8 mouse cellular contexts compared by ENCODE assay signal in the genomic region with DNA sequence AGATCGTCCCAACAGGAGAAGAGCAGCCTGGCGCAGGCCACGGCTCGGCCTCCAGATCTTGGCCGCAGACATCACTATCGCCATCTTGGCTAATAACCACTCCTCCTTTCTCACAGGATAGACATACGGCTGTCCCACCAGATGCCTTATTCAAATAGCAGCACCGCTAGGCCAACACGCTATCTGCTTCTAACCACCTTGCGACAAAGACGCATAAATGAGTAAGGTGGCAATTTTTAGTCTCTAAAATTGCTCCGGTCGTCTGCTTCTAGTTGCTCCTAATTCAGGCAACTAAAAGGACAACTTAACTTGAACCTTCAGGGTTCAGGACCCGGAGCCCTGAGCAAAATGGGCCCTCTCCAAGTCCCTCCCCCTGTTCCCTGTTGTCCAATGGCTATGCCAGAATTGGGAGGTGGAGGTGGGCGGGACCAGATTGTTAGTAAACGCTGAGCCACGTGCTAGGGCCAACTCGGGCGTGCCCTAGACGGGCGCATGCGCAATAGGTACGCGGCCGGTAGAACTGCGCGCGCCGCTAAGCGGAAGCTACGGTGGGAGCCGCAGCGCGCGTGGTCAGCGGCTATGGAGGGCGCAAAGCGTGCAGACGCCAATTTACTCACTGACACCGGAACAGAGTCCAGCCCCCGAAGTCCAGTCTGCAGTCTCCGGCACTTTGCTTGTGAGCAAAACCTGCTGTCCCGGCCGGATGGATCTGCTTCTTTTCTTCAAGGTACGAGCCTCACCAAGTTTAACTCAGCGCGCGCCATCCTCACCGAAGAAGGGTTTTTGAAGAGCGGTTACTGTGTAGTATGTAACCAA. TPM values are rescaled to one million over a fixed set of nuclear protein-coding genes. Genes with fewer than 3 reads are reported as not detected.
DNase-seq lines count a peak whose midpoint lies in the region; ATAC-seq and TF ChIP-seq lines count a peak whose summit lies in the region.

A gene (minus strand): TSS at position 325 of the 816 bp plus-strand sequence.
A gene (plus strand): TSS at position 508 of the 816 bp plus-strand sequence.

- peaks cover 3 to 30% of the 10 kb centered on the region in 2 experiments for H3K4me1 ChIP-seq in CH12.LX (ENCODE audit: control insufficient read depth in 1 of 2, insufficient read depth in 2 of 2)
- no peaks in the 10 kb centered on the region for H3K4me1 ChIP-seq in forebrain, embryonic 11.5 days (replicated peaks; ENCODE audit: control insufficient read depth, insufficient read depth, low read length)
- H3K4me1 ChIP-seq in heart, embryonic 16.5 days (ENCODE audit: control insufficient read depth, insufficient read depth, low read length) = peaks cover 16% of the 10 kb centered on the region
- peaks cover 53% of the 10 kb centered on the region for H3K4me1 ChIP-seq in liver, embryonic 15.5 days (replicated peaks)
- peaks cover 9% of the 10 kb centered on the region; the same call in 1 of the 2 replicates for H3K4me1 ChIP-seq in neural tube, embryonic 12.5 days

- in situ Hi-C loops in CH12.LX (cut with MboI; ENCODE audit: low pct_ligation_motif_present, low pct_unique_long_range_greater_than_20kb, low sequenced_read_pairs) = no loop called here

- TF ChIP-seq POLR2A in CH12.LX (IDR thresholded peaks at IDR 0.05; ENCODE audit: low read depth, low read length) = peak; percentile 95

- peak within 1 kb of the TSS; percentile 95 for H3K4me2 ChIP-seq in CH12.LX (ENCODE audit: insufficient read depth, low read depth, poor library complexity, severe bottlenecking)
- H3K4me2 ChIP-seq in forebrain, embryonic 11.5 days (ENCODE audit: low read depth, low read length, severe bottlenecking) = peak within 1 kb of the TSS; percentile 79
- peak within 1 kb of the TSS; percentile 94 for H3K4me2 ChIP-seq in heart, embryonic 16.5 days (ENCODE audit: low read depth, low read length)
- H3K4me2 ChIP-seq in liver, embryonic 15.5 days = peak within 1 kb of the TSS; percentile 90
- peak within 1 kb of the TSS; percentile 82 for H3K4me2 ChIP-seq in neural tube, embryonic 12.5 days (replicated peaks)

- no peak for TF ChIP-seq EP300 in CH12.LX (IDR thresholded peaks at IDR 0.05; ENCODE audit: low read length)

- H3K9ac ChIP-seq in CH12.LX (ENCODE audit: insufficient read depth, low read depth) = peak within 1 kb of the TSS; percentile 94
- H3K9ac ChIP-seq in forebrain, embryonic 11.5 days (ENCODE audit: low read length) = peak within 1 kb of the TSS; percentile 66
- peak within 1 kb of the TSS; percentile 81 for H3K9ac ChIP-seq in heart, embryonic 16.5 days (ENCODE audit: low read length)
- peak within 1 kb of the TSS; percentile 59 for H3K9ac ChIP-seq in liver, embryonic 15.5 days
- H3K9ac ChIP-seq in neural tube, embryonic 12.5 days = peak within 1 kb of the TSS; percentile 58

- no peak for TF ChIP-seq RAD21 in CH12.LX (IDR thresholded peaks at IDR 0.05; ENCODE audit: low read depth, low read length)

- TF ChIP-seq CTCF in CH12.LX (conservative IDR thresholded peaks at IDR 0.05 in 1 of 2, IDR thresholded peaks at IDR 0.05 in 1 of 2; ENCODE audit: low read depth in 2 of 2, low read length in 2 of 2) = 0 out of 4 replicates have a peak, but pooled peaks of 1 of the 2 experiments have one; percentile 24

- peak; percentile 100 for DNase-seq in CH12.LX (ENCODE audit: extremely low read depth)
- DNase-seq in c-Kit-positive CD71-positive TER-119-negative erythroid progenitor cells, embryonic 14.5 days (ENCODE audit: low read depth) = peak; percentile 100
- peak; percentile 98 for DNase-seq in forebrain, embryonic 11.5 days (ENCODE audit: low spot score)
- peak; percentile 99 to 100 for DNase-seq in kidney, postnatal 36 days
- peak; percentile 100 for DNase-seq in telencephalon, adult 2 months (ENCODE audit: low read depth, low spot score)

- H3K79me2 ChIP-seq in CH12.LX (replicated peaks; ENCODE audit: control insufficient read depth, extremely low read depth, insufficient read depth, poor library complexity, severe bottlenecking) = peaks cover 27% of the 10 kb centered on the region

- peak; percentile 99 for ATAC-seq in forebrain, embryonic 11.5 days (replicated peaks; ENCODE audit: low FRiP score)
- ATAC-seq in heart, embryonic 16.5 days (replicated peaks; ENCODE audit: extremely low read depth, insufficient read depth, low FRiP score) = peak; percentile 99
- ATAC-seq in liver, embryonic 15.5 days (ENCODE audit: insufficient read depth) = peak; percentile 94
- ATAC-seq in neural tube, embryonic 12.5 days (ENCODE audit: low FRiP score, low read depth) = peak; percentile 98

- no peak within 1 kb of the TSS for H3K27ac ChIP-seq in CH12.LX (ENCODE audit: insufficient read depth, low read depth)
- H3K27ac ChIP-seq in forebrain, embryonic 11.5 days (ENCODE audit: low read depth, low read length) = 0 out of 2 replicates have a peak within 1 kb of the TSS, but pooled peaks have one; percentile 41
- peak within 1 kb of the TSS; percentile 75 for H3K27ac ChIP-seq in heart, embryonic 16.5 days (ENCODE audit: low read length)
- peak within 1 kb of the TSS; percentile 76 for H3K27ac ChIP-seq in liver, embryonic 15.5 days (replicated peaks)
- no peak within 1 kb of the TSS for H3K27ac ChIP-seq in neural tube, embryonic 12.5 days

- peak within 1 kb of the TSS; percentile 77 to 97 (median 89) for H3K4me3 ChIP-seq in CH12.LX (replicated peaks in 1 of 3; ENCODE audit: low read depth in 2 of 3, low read length in 2 of 3, poor library complexity in 1 of 3)
- H3K4me3 ChIP-seq in forebrain, embryonic 11.5 days (ENCODE audit: low read depth, low read length) = peak within 1 kb of the TSS; percentile 67
- H3K4me3 ChIP-seq in heart, embryonic 16.5 days (ENCODE audit: low read length) = peak within 1 kb of the TSS; percentile 67
- H3K4me3 ChIP-seq in liver, embryonic 15.5 days (replicated peaks) = peak within 1 kb of the TSS; percentile 77
- H3K4me3 ChIP-seq in neural tube, embryonic 12.5 days = peak within 1 kb of the TSS; percentile 65

- peaks cover 22 to 31% of the 10 kb centered on the region in 2 experiments for H3K36me3 ChIP-seq in CH12.LX (replicated peaks in 1 of 2; ENCODE audit: control insufficient read depth in 1 of 2, insufficient read depth in 1 of 2, low read length in 1 of 2)
- H3K36me3 ChIP-seq in forebrain, embryonic 11.5 days (ENCODE audit: control insufficient read depth, insufficient read depth, low read length) = no peaks in the 10 kb centered on the region
- H3K36me3 ChIP-seq in heart, embryonic 16.5 days (ENCODE audit: control insufficient read depth, insufficient read depth) = no peaks in the 10 kb centered on the region; the same call in 1 of the 2 replicates
- peaks cover 6% of the 10 kb centered on the region; the same call in 1 of the 2 replicates for H3K36me3 ChIP-seq in liver, embryonic 15.5 days (replicated peaks)
- H3K36me3 ChIP-seq in neural tube, embryonic 12.5 days = peaks cover 13% of the 10 kb centered on the region

- dilution Hi-C loops in CH12.LX (cut with MboI; ENCODE audit: extremely low pct_ligation_motif_present, extremely low pct_unique_long_range_greater_than_20kb, low sequenced_read_pairs) = no loop called here

- H3K27me3 ChIP-seq in CH12.LX (replicated peaks) = no peaks in the 10 kb centered on the region
- H3K27me3 ChIP-seq in forebrain, embryonic 11.5 days (ENCODE audit: control insufficient read depth, insufficient read depth, low read length) = no peaks in the 10 kb centered on the region
- H3K27me3 ChIP-seq in heart, embryonic 16.5 days (ENCODE audit: control insufficient read depth, insufficient read depth, low read length) = no peaks in the 10 kb centered on the region
- H3K27me3 ChIP-seq in liver, embryonic 15.5 days = no peaks in the 10 kb centered on the region
- no peaks in the 10 kb centered on the region for H3K27me3 ChIP-seq in neural tube, embryonic 12.5 days (replicated peaks)

- no peaks in the 10 kb centered on the region for H3K9me3 ChIP-seq in CH12.LX (replicated peaks; ENCODE audit: low read length)
- H3K9me3 ChIP-seq in forebrain, embryonic 11.5 days (ENCODE audit: control insufficient read depth, low read length) = no peaks in the 10 kb centered on the region
- no peaks in the 10 kb centered on the region for H3K9me3 ChIP-seq in heart, embryonic 16.5 days (replicated peaks; ENCODE audit: control insufficient read depth, low read length)
- H3K9me3 ChIP-seq in liver, embryonic 15.5 days (replicated peaks) = no peaks in the 10 kb centered on the region
- H3K9me3 ChIP-seq in neural tube, embryonic 12.5 days = no peaks in the 10 kb centered on the region

- under 1% methylated on average over 50 of the region's 50 CpGs for WGBS in forebrain, embryonic 11.5 days
- under 1% methylated on average over 50 of the region's 50 CpGs for WGBS in heart, embryonic 16.5 days
- under 1% methylated on average over 50 of the region's 50 CpGs for WGBS in liver, embryonic 15.5 days (ENCODE audit: insufficient replicate concordance)
- WGBS in neural tube, embryonic 12.5 days = under 1% methylated on average over 50 of the region's 50 CpGs

TF ChIP-seq in CH12.LX, 34 proteins besides CTCF, POLR2A, EP300 and RAD21 (continues in another document):
- no peak; the same call in 1 of the 2 replicates for TF ChIP-seq TBP (conservative IDR thresholded peaks at IDR 0.05; ENCODE audit: low read depth, low read length)
- TF ChIP-seq CHD2 (IDR thresholded peaks at IDR 0.05; ENCODE audit: low read length) = peak; percentile 60; the same call in 1 of the 2 replicates
- 0 out of 2 replicates have a peak, but pooled peaks have one; percentile 57 for TF ChIP-seq KAT2A (IDR thresholded peaks at IDR 0.05; ENCODE audit: insufficient replicate concordance, low read length)
- TF ChIP-seq SIN3A (IDR thresholded peaks at IDR 0.05; ENCODE audit: low read length) = peak; percentile 100
- TF ChIP-seq MEF2A (IDR thresholded peaks at IDR 0.05; ENCODE audit: borderline replicate concordance, low read depth, low read length) = no peak

RNA-seq across cellular contexts. Expression of the first gene that starts in this region (rescaled TPM):
- total RNA-seq in CH12.LX (2012; rRNA removed) (14.9 and 19.9 TPM in 2 replicates), CH12.LX (2014; rRNA removed) (20.8 and 21.4 TPM in 2 replicates)
- 13.4 and 17.2 TPM in 2 replicates for polyA plus RNA-seq in CH12.LX (2012; ENCODE audit: insufficient read length, low read depth)
- polyA plus RNA-seq in forebrain, embryonic 11.5 days (2014; fragmentation: Nextera tagmentation; extraction: Ambion mirVana) = 30.5 and 38.0 TPM in 2 replicates
- 72.1 and 74.4 TPM in 2 replicates for polyA plus RNA-seq in heart, embryonic 16.5 days (2015; fragmentation: Nextera tagmentation; extraction: Ambion mirVana)
- 30.2 and 39.3 TPM in 2 replicates for polyA plus RNA-seq in liver, embryonic 15.5 days (2015; fragmentation: Nextera tagmentation; extraction: Ambion mirVana)
- polyA plus RNA-seq in neural tube, embryonic 12.5 days (2016; fragmentation: Nextera tagmentation; extraction: Ambion mirVana) = 48.3 and 48.4 TPM in 2 replicates

RNA-seq across cellular contexts. Expression of the second gene that starts in this region (rescaled TPM):
- total RNA-seq in CH12.LX (2012; rRNA removed) (105 and 116 TPM in 2 replicates), CH12.LX (2014; rRNA removed) (114 and 123 TPM in 2 replicates)
- polyA plus RNA-seq in CH12.LX (2012; ENCODE audit: insufficient read length, low read depth) = 102 and 125 TPM in 2 replicates
- 52.2 and 56.4 TPM in 2 replicates for polyA plus RNA-seq in forebrain, embryonic 11.5 days (2014; fragmentation: Nextera tagmentation; extraction: Ambion mirVana)
- polyA plus RNA-seq in heart, embryonic 16.5 days (2015; fragmentation: Nextera tagmentation; extraction: Ambion mirVana) = 42.5 and 44.6 TPM in 2 replicates
- polyA plus RNA-seq in liver, embryonic 15.5 days (2015; fragmentation: Nextera tagmentation; extraction: Ambion mirVana) = 46.1 and 50.8 TPM in 2 replicates
- polyA plus RNA-seq in neural tube, embryonic 12.5 days (2016; fragmentation: Nextera tagmentation; extraction: Ambion mirVana) = 54.7 and 55.2 TPM in 2 replicates

Comparison
In these comparisons a context has a peak if more than half of its experiments do, and no peak if none do; other contexts are left out.
1. H3K27ac ChIP-seq: peak in forebrain, embryonic 11.5 days (single experiment), heart, embryonic 16.5 days (single experiment) and liver, embryonic 15.5 days (single experiment); none in CH12.LX (single experiment) and neural tube, embryonic 12.5 days (single experiment).
2. Peak in every context shown above with its lines, with median percentiles within 50 percentile points of each other: DNase-seq, H3K4me2 ChIP-seq, H3K4me3 ChIP-seq, H3K9ac ChIP-seq and ATAC-seq.